21 mouse cellular contexts compared by ENCODE assay signal in genomic region chr8:29492931-29493330, GRCm38 (mm10).
"Had no signal": no experiment of that assay in that cellular context is flagged by ENCODE, and none has a peak within 500 bp of the region (broad histone marks: within the 10 kb centered on the region; RNA-seq: fewer than 3 reads in every experiment).

No protein-coding gene starts in this region.

- H3K4me2 ChIP-seq: limb, embryonic 13.5 days; liver, embryonic 12.5 days; liver, embryonic 15.5 days; lung, embryonic 15.5 days; midbrain, embryonic 13.5 days had no signal

- ATAC-seq: intestine, postnatal 0 days; liver, embryonic 12.5 days; midbrain, embryonic 13.5 days; midbrain, embryonic 16.5 days had no signal

- H3K9ac ChIP-seq: limb, embryonic 13.5 days; liver, embryonic 12.5 days; liver, embryonic 15.5 days; lung, embryonic 15.5 days; midbrain, embryonic 13.5 days had no signal

- DNase-seq: kidney, adult 2 months; kidney, postnatal 25 days; liver; lung, adult 18-20 months; lung, postnatal 10 days; lung, postnatal 36 days; thymus, adult 2 months; thymus, postnatal 14 days had no signal

- H3K4me3 ChIP-seq: left cerebral cortex, adult 2 months; limb, embryonic 10.5 days; limb, embryonic 13.5 days; liver, embryonic 12.5 days; liver, embryonic 15.5 days; lung, embryonic 15.5 days; megakaryocyte, embryonic 14.5 days; midbrain, embryonic 10.5 days; midbrain, embryonic 13.5 days; myocyte had no signal

- H3K27me3 ChIP-seq: limb, embryonic 13.5 days; liver, embryonic 12.5 days; liver, embryonic 15.5 days; lung, embryonic 15.5 days; megakaryocyte, embryonic 14.5 days; midbrain, embryonic 13.5 days had no signal

- H3K27ac ChIP-seq: kidney, postnatal 0 days; left cerebral cortex, adult 2 months; limb, embryonic 10.5 days; limb, embryonic 13.5 days; liver, embryonic 12.5 days; liver, embryonic 15.5 days; lung, embryonic 15.5 days; midbrain, embryonic 10.5 days; midbrain, embryonic 13.5 days had no signal

- H3K36me3 ChIP-seq: limb, embryonic 10.5 days; limb, embryonic 13.5 days; liver, embryonic 12.5 days; liver, embryonic 15.5 days; lung, embryonic 15.5 days; midbrain, embryonic 10.5 days; midbrain, embryonic 13.5 days had no signal

- H3K4me1 ChIP-seq: limb, embryonic 10.5 days; limb, embryonic 13.5 days; liver, embryonic 12.5 days; liver, embryonic 15.5 days; lung, embryonic 15.5 days; megakaryocyte, embryonic 14.5 days; midbrain, embryonic 10.5 days; midbrain, embryonic 13.5 days had no signal

- H3K9me3 ChIP-seq: limb, embryonic 10.5 days; limb, embryonic 13.5 days; liver, embryonic 12.5 days; liver, embryonic 15.5 days; lung, embryonic 15.5 days; megakaryocyte, embryonic 14.5 days; midbrain, embryonic 10.5 days; midbrain, embryonic 13.5 days had no signal
